Comparison of ENCODE assay signal across 9 mouse cellular contexts in the genomic region with DNA sequence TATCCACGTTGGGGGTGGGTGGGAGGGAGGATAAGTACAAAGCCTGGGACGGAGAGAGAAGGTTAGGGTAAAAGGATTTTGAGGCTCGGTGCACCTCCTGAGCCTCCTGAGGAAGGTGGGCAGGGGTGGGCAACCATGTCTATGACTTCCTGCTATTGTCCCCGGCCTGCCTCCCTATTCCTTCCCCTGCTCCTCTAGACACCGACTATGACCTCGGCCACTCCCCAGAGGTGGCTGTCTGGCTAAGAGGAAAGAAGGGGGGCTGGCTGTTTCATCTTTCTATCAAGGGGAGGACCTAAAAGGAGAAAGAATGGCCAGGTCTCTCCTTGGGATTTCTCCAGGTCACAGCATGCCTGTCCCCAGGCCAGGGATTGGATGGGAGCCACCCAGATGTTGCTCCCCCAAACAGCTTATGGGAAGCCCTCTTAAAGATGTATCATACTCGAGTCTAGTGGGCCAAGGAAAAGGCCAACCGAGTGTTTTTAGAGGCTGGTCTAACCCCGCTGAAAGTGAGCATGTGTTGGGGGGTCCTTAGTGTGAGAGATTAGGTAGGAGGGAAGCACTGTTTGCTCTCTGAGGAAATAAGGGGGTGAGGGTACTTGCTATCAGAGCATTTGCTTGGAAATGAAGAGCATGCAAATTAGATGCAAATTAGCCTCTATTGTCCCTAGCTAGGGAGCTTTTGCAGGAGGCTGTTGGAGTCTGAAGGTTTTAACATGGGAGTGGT. TPM values are rescaled to one million over a fixed set of nuclear protein-coding genes. Genes with fewer than 3 reads are reported as not detected.
DNase-seq lines count a peak whose midpoint lies in the region; ATAC-seq lines count a peak whose summit lies in the region.
"Had no signal": no experiment of that assay in that cellular context is flagged by ENCODE, and none has a peak within 500 bp of the region (broad histone marks: within the 10 kb centered on the region; RNA-seq: fewer than 3 reads in every experiment).

No protein-coding gene starts in this region.

- H3K9me3 ChIP-seq in kidney, embryonic 15.5 days (replicated peaks), result no peaks in the 10 kb centered on the region
- H3K9me3 ChIP-seq in embryonic facial prominence, embryonic 11.5 days (replicated peaks; ENCODE audit: control insufficient read depth, low read length), result no peaks in the 10 kb centered on the region
- H3K9me3 ChIP-seq in hindbrain, embryonic 15.5 days, result no peaks in the 10 kb centered on the region
- no peaks in the 10 kb centered on the region for H3K9me3 ChIP-seq in midbrain, embryonic 16.5 days (replicated peaks; ENCODE audit: control insufficient read depth, low read length, poor library complexity, severe bottlenecking)

- peaks cover 12% of the 10 kb centered on the region for H3K36me3 ChIP-seq in kidney, embryonic 15.5 days
- no peaks in the 10 kb centered on the region; the same call in 1 of the 2 replicates for H3K36me3 ChIP-seq in embryonic facial prominence, embryonic 11.5 days (replicated peaks; ENCODE audit: control insufficient read depth, insufficient read depth, low read depth, low read length)
- H3K36me3 ChIP-seq in hindbrain, embryonic 15.5 days, result peaks cover 17% of the 10 kb centered on the region
- peaks cover 9% of the 10 kb centered on the region for H3K36me3 ChIP-seq in midbrain, embryonic 16.5 days (ENCODE audit: control insufficient read depth, insufficient read depth, low read length)

- peak overlapping the region; percentile 60 for H3K4me3 ChIP-seq in kidney, embryonic 15.5 days (replicated peaks)
- peak overlapping the region; percentile 68 for H3K4me3 ChIP-seq in embryonic facial prominence, embryonic 11.5 days (ENCODE audit: low read depth, low read length)
- peak overlapping the region; percentile 76 for H3K4me3 ChIP-seq in hindbrain, embryonic 15.5 days
- H3K4me3 ChIP-seq in midbrain, embryonic 16.5 days (ENCODE audit: low read depth, low read length), result peak overlapping the region; percentile 91

- no peak for ATAC-seq in kidney, embryonic 15.5 days (replicated peaks; ENCODE audit: low FRiP score)
- ATAC-seq in embryonic facial prominence, embryonic 11.5 days (replicated peaks; ENCODE audit: insufficient number of reproducible peaks, low FRiP score, low TSS enrichment, low read depth), result no peak
- ATAC-seq in hindbrain, embryonic 15.5 days (ENCODE audit: low FRiP score, low read depth), result no peak
- no peak for ATAC-seq in midbrain, embryonic 16.5 days

- H3K9ac ChIP-seq in kidney, embryonic 15.5 days, result peak overlapping the region; percentile 58
- H3K9ac ChIP-seq in embryonic facial prominence, embryonic 11.5 days (replicated peaks; ENCODE audit: low read length), result peak overlapping the region; percentile 85
- H3K9ac ChIP-seq in hindbrain, embryonic 15.5 days, result peak overlapping the region; percentile 80
- peak overlapping the region; percentile 75 for H3K9ac ChIP-seq in midbrain, embryonic 16.5 days (ENCODE audit: low read depth, low read length)

- 7% methylated on average over 9 of the region's 9 CpGs for WGBS in kidney, embryonic 15.5 days
- WGBS in embryonic facial prominence, embryonic 11.5 days, result 5% methylated on average over 9 of the region's 9 CpGs
- WGBS in hindbrain, embryonic 15.5 days, result under 1% methylated on average over 7 of the region's 9 CpGs
- under 1% methylated on average over 9 of the region's 9 CpGs for WGBS in midbrain, embryonic 16.5 days

- peak overlapping the region; percentile 85 for H3K4me2 ChIP-seq in kidney, embryonic 15.5 days
- peak overlapping the region; percentile 85 for H3K4me2 ChIP-seq in embryonic facial prominence, embryonic 11.5 days (ENCODE audit: low read depth, low read length)
- peak overlapping the region; percentile 73 for H3K4me2 ChIP-seq in hindbrain, embryonic 15.5 days
- H3K4me2 ChIP-seq in midbrain, embryonic 16.5 days (ENCODE audit: low read length), result peak overlapping the region; percentile 81

- peaks cover 2% of the 10 kb centered on the region; the same call in 1 of the 2 replicates for H3K27me3 ChIP-seq in kidney, embryonic 15.5 days
- no peaks in the 10 kb centered on the region; the same call in 1 of the 2 replicates for H3K27me3 ChIP-seq in embryonic facial prominence, embryonic 11.5 days (ENCODE audit: control insufficient read depth, insufficient read depth, low read length)
- H3K27me3 ChIP-seq in hindbrain, embryonic 15.5 days, result 0 out of 2 replicates have a peak, but pooled peaks cover 2% of the 10 kb centered on the region
- H3K27me3 ChIP-seq in midbrain, embryonic 16.5 days (ENCODE audit: control insufficient read depth, insufficient read depth, low read depth, low read length), result no peaks in the 10 kb centered on the region

- no peak overlapping the region for H3K27ac ChIP-seq in kidney, embryonic 15.5 days
- peak overlapping the region; percentile 43 for H3K27ac ChIP-seq in embryonic facial prominence, embryonic 11.5 days (replicated peaks; ENCODE audit: low read depth, low read length)
- H3K27ac ChIP-seq in hindbrain, embryonic 15.5 days (replicated peaks), result peak overlapping the region; percentile 80
- peak overlapping the region; percentile 88 for H3K27ac ChIP-seq in midbrain, embryonic 16.5 days (ENCODE audit: low read length)

- peaks cover 35% of the 10 kb centered on the region for H3K4me1 ChIP-seq in kidney, embryonic 15.5 days
- no peaks in the 10 kb centered on the region for H3K4me1 ChIP-seq in embryonic facial prominence, embryonic 11.5 days (ENCODE audit: control insufficient read depth, insufficient read depth, low read length)
- peaks cover 38% of the 10 kb centered on the region for H3K4me1 ChIP-seq in hindbrain, embryonic 15.5 days (replicated peaks)
- peaks cover 28% of the 10 kb centered on the region for H3K4me1 ChIP-seq in midbrain, embryonic 16.5 days (ENCODE audit: control insufficient read depth, insufficient read depth, low read length)

- no peak for DNase-seq in kidney, postnatal 10 days
- peak; percentile 15 for DNase-seq in embryonic facial prominence, embryonic 11.5 days (ENCODE audit: low spot score)
- no peak for DNase-seq in T-cell, adult 2 months (ENCODE audit: low spot score)
- no peak for DNase-seq in adrenal gland, postnatal 14 days
- DNase-seq in embryo, embryonic 10 days (ENCODE audit: low spot score), result no peak
- DNase-seq: gastrocnemius, postnatal 25 days had no signal

RNA-seq across cellular contexts. Expression of a gene that starts 1.5 kb away (rescaled TPM):
- 3.9 and 4.5 TPM in 2 replicates for polyA plus RNA-seq in kidney, embryonic 15.5 days (2015; fragmentation: Nextera tagmentation; extraction: Ambion mirVana)
- 8.6 and 9.5 TPM in 2 replicates for polyA plus RNA-seq in embryonic facial prominence, embryonic 11.5 days (2014; fragmentation: Nextera tagmentation; extraction: Ambion mirVana)
- polyA plus RNA-seq in hindbrain, embryonic 15.5 days (2015; fragmentation: Nextera tagmentation; extraction: Ambion mirVana), result 33.0 and 34.7 TPM in 2 replicates
- polyA plus RNA-seq in midbrain, embryonic 16.5 days (2015; fragmentation: Nextera tagmentation; extraction: Ambion mirVana), result 18.9 and 20.9 TPM in 2 replicates
- total RNA-seq in adrenal gland, postnatal 14 days (2021), result 2.8 and 5.4 TPM in 2 replicates

RNA-seq across cellular contexts. Expression of a gene that starts 19.6 kb away (rescaled TPM):
- 2.7 and 2.9 TPM in 2 replicates for polyA plus RNA-seq in kidney, embryonic 15.5 days (2015; fragmentation: Nextera tagmentation; extraction: Ambion mirVana)
- polyA plus RNA-seq in embryonic facial prominence, embryonic 11.5 days (2014; fragmentation: Nextera tagmentation; extraction: Ambion mirVana), result 2.0 and 2.5 TPM in 2 replicates
- 3.9 and 4.2 TPM in 2 replicates for polyA plus RNA-seq in hindbrain, embryonic 15.5 days (2015; fragmentation: Nextera tagmentation; extraction: Ambion mirVana)
- polyA plus RNA-seq in midbrain, embryonic 16.5 days (2015; fragmentation: Nextera tagmentation; extraction: Ambion mirVana), result 2.6 and 3.2 TPM in 2 replicates
- total RNA-seq in adrenal gland, postnatal 14 days (2021), result 1.7 and 7.8 TPM in 2 replicates

RNA-seq across cellular contexts. Expression of a gene that starts 27.9 kb away (rescaled TPM):
- polyA plus RNA-seq in kidney, embryonic 15.5 days (2015; fragmentation: Nextera tagmentation; extraction: Ambion mirVana), result 14.5 and 15.5 TPM in 2 replicates
- 13.2 and 15.1 TPM in 2 replicates for polyA plus RNA-seq in embryonic facial prominence, embryonic 11.5 days (2014; fragmentation: Nextera tagmentation; extraction: Ambion mirVana)
- 42.7 and 45.0 TPM in 2 replicates for polyA plus RNA-seq in hindbrain, embryonic 15.5 days (2015; fragmentation: Nextera tagmentation; extraction: Ambion mirVana)
- polyA plus RNA-seq in midbrain, embryonic 16.5 days (2015; fragmentation: Nextera tagmentation; extraction: Ambion mirVana), result 53.8 and 57.6 TPM in 2 replicates
- 9.0 and 11.3 TPM in 2 replicates for total RNA-seq in adrenal gland, postnatal 14 days (2021)

RNA-seq across cellular contexts. Expression of a gene that starts 28.0 kb away (rescaled TPM):
- 67.7 and 71.6 TPM in 2 replicates for polyA plus RNA-seq in kidney, embryonic 15.5 days (2015; fragmentation: Nextera tagmentation; extraction: Ambion mirVana)
- polyA plus RNA-seq in embryonic facial prominence, embryonic 11.5 days (2014; fragmentation: Nextera tagmentation; extraction: Ambion mirVana), result 71.8 and 84.0 TPM in 2 replicates
- 84.0 and 88.6 TPM in 2 replicates for polyA plus RNA-seq in hindbrain, embryonic 15.5 days (2015; fragmentation: Nextera tagmentation; extraction: Ambion mirVana)
- 79.5 and 79.8 TPM in 2 replicates for polyA plus RNA-seq in midbrain, embryonic 16.5 days (2015; fragmentation: Nextera tagmentation; extraction: Ambion mirVana)
- 39.8 and 43.6 TPM in 2 replicates for total RNA-seq in adrenal gland, postnatal 14 days (2021)

RNA-seq across cellular contexts. Expression of a gene that starts 37.5 kb away (rescaled TPM):
- 0.93 and 1.9 TPM in 2 replicates for polyA plus RNA-seq in kidney, embryonic 15.5 days (2015; fragmentation: Nextera tagmentation; extraction: Ambion mirVana)
- polyA plus RNA-seq in embryonic facial prominence, embryonic 11.5 days (2014; fragmentation: Nextera tagmentation; extraction: Ambion mirVana), result 0.28 and 0.42 TPM in 2 replicates
- 1.7 and 1.8 TPM in 2 replicates for polyA plus RNA-seq in hindbrain, embryonic 15.5 days (2015; fragmentation: Nextera tagmentation; extraction: Ambion mirVana)
- polyA plus RNA-seq in midbrain, embryonic 16.5 days (2015; fragmentation: Nextera tagmentation; extraction: Ambion mirVana), result 1.1 TPM in 2 replicates
- total RNA-seq in adrenal gland, postnatal 14 days (2021), result 1.4 TPM in 1 of 2 replicates, not detected in the other
